Mouse (Mus musculus) lung, postnatal 0 days (tissue): ENCODE results near the gene Jph4.

ENCODE experiments used
- CTCF ChIP-seq: IDR thresholded peaks from 2 replicates; pipeline ENCODE4 v1.5.1; 2016; ENCODE audit warnings: antibody characterized with exemption, mild to moderate bottlenecking
- EP300 ChIP-seq: IDR thresholded peaks from 2 replicates; pipeline ENCODE4 v1.6.1; 2016; ENCODE audit warnings: antibody characterized with exemption, mild to moderate bottlenecking, control low read depth

GRCm38 (mm10) chr14:55139313-55139712, 22.6 kb upstream of the Jph4 start:
- TF ChIP-seq CTCF (no peak), EP300 (no peak)
